In the genomic region with DNA sequence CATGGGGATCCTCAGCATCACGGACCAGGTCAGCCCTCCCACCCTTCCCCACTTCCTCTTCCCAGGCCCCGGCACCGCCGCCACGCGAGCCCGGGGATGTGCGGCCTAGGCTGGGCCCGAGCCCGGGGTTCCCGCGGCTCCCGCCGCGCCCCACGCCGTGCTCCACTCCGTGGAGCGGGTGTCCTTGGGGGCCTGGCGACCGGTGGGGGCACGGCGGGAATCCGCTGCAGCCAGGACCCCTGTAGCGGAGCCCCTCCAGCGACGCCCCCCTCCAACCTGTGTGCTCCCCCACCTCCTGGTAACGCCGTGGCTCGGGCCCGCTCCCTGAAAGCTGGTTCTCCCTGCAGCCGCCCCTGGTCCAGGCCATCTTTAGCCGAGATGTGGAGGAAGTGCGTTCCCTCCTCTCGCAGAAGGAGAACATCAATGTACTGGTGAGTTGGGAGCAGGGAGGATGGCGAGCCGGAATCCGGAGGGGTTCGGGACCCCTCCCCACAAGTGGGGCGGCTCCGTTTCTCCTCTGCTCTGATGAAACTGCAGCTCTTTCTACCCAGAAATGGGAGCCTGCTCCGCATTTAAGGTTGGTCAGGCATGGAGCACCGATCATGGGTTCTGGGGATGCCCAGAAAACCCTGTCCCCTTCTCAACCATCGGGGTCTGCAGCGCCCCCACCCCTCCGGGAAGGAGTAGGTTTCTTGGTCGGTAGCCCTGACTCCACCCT, we compare ENCODE assay signal across 1 mouse cellular context.
TF ChIP-seq lines count a peak whose summit lies in the region.

No protein-coding gene starts in this region.

TF ChIP-seq in ES-E14, 5 proteins besides CTCF, POLR2A, EP300 and RAD21:
- TF ChIP-seq CHD2 (IDR thresholded peaks at IDR 0.05; ENCODE audit: low read depth, low read length) (no peak), HCFC1 (IDR thresholded peaks at IDR 0.05; ENCODE audit: borderline replicate concordance, insufficient read depth, low read length) (peak; percentile 56; the same call in 1 of the 2 replicates)
